Mouse (Mus musculus): Measurements from ENCODE around the gene Rorb. TPM values are rescaled to one million over a fixed set of nuclear protein-coding genes. Genes with fewer than 3 reads are reported as not detected.

Rorb gene
- total RNA-seq, 2 experiments from 2014 or later = 0.19 to 0.21 TPM

GRCm38 (mm10) chr19:18889117-18889627 is 221.8 kb downstream of the Rorb start:
- no peak for DNase-seq (ENCODE audit: low spot score)

DNA sequence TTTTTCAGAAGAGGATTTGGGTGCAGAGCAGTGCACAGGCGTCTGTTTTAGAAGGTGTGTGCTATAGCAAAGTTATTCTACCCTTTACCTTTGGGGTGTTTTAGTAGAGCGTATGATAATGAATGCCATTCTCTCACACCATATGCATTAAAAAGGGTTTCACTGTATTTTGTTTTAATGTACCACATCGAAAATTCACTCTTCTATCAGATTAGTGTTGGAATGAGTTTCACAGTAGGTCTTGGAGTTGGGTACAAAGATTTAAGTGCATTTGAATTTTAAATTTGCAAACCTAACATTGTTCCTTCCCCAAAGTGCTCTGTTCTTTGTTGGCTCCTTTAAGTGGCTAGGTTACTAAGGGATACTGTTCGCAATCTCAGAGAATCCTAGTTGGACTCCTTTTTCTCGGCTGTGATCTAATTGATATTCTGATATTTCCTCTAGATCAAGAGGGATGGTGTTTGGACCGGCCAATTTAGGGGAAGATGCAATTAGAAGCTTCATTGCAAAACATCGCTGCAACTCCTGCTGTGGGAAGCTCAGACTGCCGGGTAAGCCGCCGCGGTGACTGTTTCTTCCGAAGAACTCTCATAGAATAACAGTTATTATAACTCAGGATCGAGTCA is 222.4 kb downstream of the Rorb start:
- no peak for DNase-seq (ENCODE audit: low spot score)

DNA sequence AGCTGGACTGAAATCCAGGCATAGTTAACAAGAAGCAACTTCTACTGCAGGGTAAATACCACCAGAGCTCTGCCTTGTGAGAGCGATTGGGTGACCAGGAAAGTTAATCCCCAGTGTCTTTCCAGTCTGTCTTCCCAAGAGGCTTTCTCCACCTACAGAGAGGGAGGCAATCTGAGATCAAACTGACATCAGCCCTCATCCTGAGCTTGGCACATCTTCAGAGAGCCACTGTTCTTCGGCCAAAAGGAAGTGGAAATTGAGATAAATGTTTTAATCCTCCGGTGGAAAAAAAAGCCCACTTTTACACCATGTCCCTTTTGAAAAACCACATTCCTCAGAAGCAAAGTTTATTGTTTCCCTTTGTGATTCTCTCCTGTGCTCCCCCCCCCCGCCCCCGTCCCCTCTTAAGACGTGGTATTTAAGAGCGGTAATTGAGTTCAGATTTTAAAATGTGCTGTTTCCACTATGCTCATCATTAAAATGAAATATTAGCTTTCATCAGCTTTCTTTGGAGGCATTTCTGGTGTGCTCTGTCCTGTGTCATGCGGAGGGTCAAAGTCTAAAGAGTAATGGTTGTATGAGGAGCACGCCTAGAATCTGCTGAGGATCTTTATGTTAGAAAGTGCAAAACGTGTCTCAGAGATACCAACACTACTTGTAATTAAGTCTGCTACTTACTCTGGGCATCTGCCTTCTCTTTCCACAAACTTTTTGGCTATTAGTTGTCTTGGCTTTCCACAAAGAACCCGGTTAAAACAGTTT is 223.2 kb downstream of the Rorb start:
- DNase-seq (ENCODE audit: low spot score) = no peak

- DNase-seq (ENCODE audit: low spot score) = no peak
Observed at GRCm38 (mm10) chr19:18881162-18881561, 229.8 kb downstream of the Rorb start.
